10 mouse cellular contexts compared by ENCODE assay signal in the genomic region with DNA sequence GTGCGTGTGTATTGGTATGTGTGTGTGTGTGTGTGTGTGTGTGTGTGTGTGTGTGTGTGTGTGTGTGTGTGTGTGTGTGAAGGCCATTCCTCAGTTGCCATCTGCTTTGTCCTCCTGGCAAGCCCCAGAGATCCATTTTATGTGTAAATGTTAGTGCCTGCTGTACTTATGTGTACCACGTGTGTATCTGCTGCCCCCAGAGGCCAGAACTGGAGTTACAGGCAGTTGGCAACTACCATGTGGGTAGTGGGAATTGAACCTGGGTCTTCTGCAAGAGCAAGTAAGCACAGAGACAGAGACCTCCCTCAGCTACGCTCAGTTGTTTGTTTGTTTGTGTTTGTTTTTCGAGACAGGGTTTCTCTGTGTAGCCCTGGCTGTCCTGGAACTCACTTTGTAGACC. TPM values are rescaled to one million over a fixed set of nuclear protein-coding genes. Genes with fewer than 3 reads are reported as not detected.
A peak's percentile ranks its signal among the peaks of the same experiment; 100 is the strongest.
DNase-seq lines count a peak whose midpoint lies in the region; ATAC-seq and TF ChIP-seq lines count a peak whose summit lies in the region.
"Had no signal": no experiment of that assay in that cellular context is flagged by ENCODE, and none has a peak within 500 bp of the region (broad histone marks: within the 10 kb centered on the region; RNA-seq: fewer than 3 reads in every experiment).

No protein-coding gene starts in this region.

- peak; percentile 46 for DNase-seq in gastrocnemius, adult 18-20 months (ENCODE audit: low spot score)
- DNase-seq in gastrocnemius, postnatal 25 days: no peak
- DNase-seq in B cell, adult 2 months: peak; percentile 71 to 73
- peak; percentile 43 for DNase-seq in layer of hippocampus, adult 9-11 months
- peak; percentile 76 for DNase-seq in thymus, adult 2 months

- peak; percentile 72 for ATAC-seq in erythroblast, adult 5-6 weeks (replicated peaks; ENCODE audit: low FRiP score, poor library complexity, severe bottlenecking)

- H3K4me2 ChIP-seq in myocyte (ENCODE audit: low read depth): no peak overlapping the region
- H3K4me2 ChIP-seq: embryonic facial prominence, embryonic 12.5 days; lung, embryonic 15.5 days had no signal

- H3K79me2 ChIP-seq in myocyte (ENCODE audit: control insufficient read depth, insufficient read depth): no peaks in the 10 kb centered on the region

- no peak overlapping the region for H3ac ChIP-seq in myocyte (ENCODE audit: control insufficient read depth, insufficient read length)

- H3K27ac ChIP-seq in bone marrow, adult 2 months (ENCODE audit: control insufficient read depth, insufficient read depth, low read depth, low read length, poor library complexity): no peak overlapping the region
- no peak overlapping the region for H3K27ac ChIP-seq in thymus, adult 2 months (ENCODE audit: control insufficient read depth, insufficient read depth, low read length)
- H3K27ac ChIP-seq: embryonic facial prominence, embryonic 12.5 days; lung, embryonic 15.5 days had no signal

- no peak overlapping the region for H3K4me3 ChIP-seq in bone marrow, adult 2 months (replicated peaks; ENCODE audit: control insufficient read depth, low read depth, low read length)
- H3K4me3 ChIP-seq in myocyte: no peak overlapping the region
- no peak overlapping the region for H3K4me3 ChIP-seq in thymus, adult 2 months (ENCODE audit: control insufficient read depth, insufficient read depth, low read length)
- H3K4me3 ChIP-seq: embryonic facial prominence, embryonic 12.5 days; lung, embryonic 15.5 days had no signal

- peaks cover 17% of the 10 kb centered on the region for H3K27me3 ChIP-seq in myocyte (ENCODE audit: control insufficient read depth, insufficient read depth, insufficient read length)
- no peaks in the 10 kb centered on the region for H3K27me3 ChIP-seq in thymus, adult 2 months (ENCODE audit: control insufficient read depth, insufficient read depth, low read length)
- H3K27me3 ChIP-seq: embryonic facial prominence, embryonic 12.5 days; lung, embryonic 15.5 days had no signal

- 54% methylated on average over 4 of the region's 4 CpGs for WGBS in bone marrow, adult 2 months
- 67% methylated on average over 4 of the region's 4 CpGs for WGBS in thymus, adult 2 months

- H3K36me3 ChIP-seq in myocyte (ENCODE audit: control insufficient read depth, insufficient read depth): no peaks in the 10 kb centered on the region
- no peaks in the 10 kb centered on the region for H3K36me3 ChIP-seq in thymus, adult 2 months (ENCODE audit: control insufficient read depth, insufficient read depth, low read length)
- H3K36me3 ChIP-seq: embryonic facial prominence, embryonic 12.5 days; lung, embryonic 15.5 days had no signal

- peak; percentile 73 for TF ChIP-seq CTCF in bone marrow, adult 2 months (IDR thresholded peaks at IDR 0.05; ENCODE audit: control insufficient read depth, insufficient read depth, low read length)
- no peak for TF ChIP-seq CTCF in thymus, adult 2 months (IDR thresholded peaks at IDR 0.05; ENCODE audit: borderline replicate concordance, control insufficient read depth, extremely low read depth, insufficient read depth, low read length, poor library complexity)

- peaks cover 2% of the 10 kb centered on the region for H3K4me1 ChIP-seq in bone marrow, adult 2 months (ENCODE audit: control insufficient read depth, insufficient read depth, low read length)
- H3K4me1 ChIP-seq in thymus, adult 2 months (replicated peaks; ENCODE audit: control insufficient read depth, insufficient read depth, low read length): no peaks in the 10 kb centered on the region

- TF ChIP-seq POLR2A in bone marrow, adult 2 months (IDR thresholded peaks at IDR 0.05; ENCODE audit: borderline replicate concordance, control insufficient read depth, low read depth, low read length): no peak
- no peak for TF ChIP-seq POLR2A in myocyte (IDR thresholded peaks at IDR 0.05; ENCODE audit: insufficient read length, low read depth)
- no peak for TF ChIP-seq POLR2A in thymus, adult 2 months (IDR thresholded peaks at IDR 0.05; ENCODE audit: control insufficient read depth, extremely low read depth, insufficient read depth, low read length, poor library complexity)

TF ChIP-seq in myocyte, 11 proteins besides CTCF, POLR2A, EP300 and RAD21:
- TF ChIP-seq USF1 (IDR thresholded peaks at IDR 0.05; ENCODE audit: low read depth) (peak; percentile 66), SRF (IDR thresholded peaks at IDR 0.05; ENCODE audit: control insufficient read depth, insufficient read length, low read depth) (no peak)

RNA-seq across cellular contexts. Expression of a gene that starts 31.2 kb away (rescaled TPM):
- 10 to 100 TPM in 1 of 2 experiments, 1 to 10 TPM in 1; 8.2 to 14.4 TPM for total RNA-seq in gastrocnemius, adult 18-20 months (2021)
- total RNA-seq in gastrocnemius, postnatal 25 days (2021): 10 to 100 TPM; 13.4 to 15.8 TPM
- 3.1 and 4.5 TPM in 2 replicates for polyA plus RNA-seq in bone marrow, adult 2 months (2011; ENCODE audit: insufficient read depth, insufficient read length, low replicate concordance, missing spikeins)
- total RNA-seq in erythroblast, adult 5-6 weeks (2015; ENCODE audit: low replicate concordance): not detected in 2 replicates
- not detected in 2 replicates for total RNA-seq in erythroblast, adult 5-6 weeks (2017; ENCODE audit: low replicate concordance)
- 17.8 TPM for polyA plus RNA-seq in myocyte (2012; fragmentation: generic; extraction: Trizol)
- 9.2 and 10.4 TPM in 2 replicates for polyA plus RNA-seq in thymus, adult 2 months (2012; rRNA removed)

RNA-seq across cellular contexts. Expression of a gene that starts 47.8 kb away (rescaled TPM):
- 1 to 10 TPM; 2.0 to 2.2 TPM for total RNA-seq in gastrocnemius, adult 18-20 months (2021)
- 1 to 10 TPM; 2.3 to 3.1 TPM for total RNA-seq in gastrocnemius, postnatal 25 days (2021)
- polyA plus RNA-seq in bone marrow, adult 2 months (2011; ENCODE audit: insufficient read depth, insufficient read length, low replicate concordance, missing spikeins): 10.9 and 14.4 TPM in 2 replicates
- 1.9 TPM in 2 replicates for total RNA-seq in erythroblast, adult 5-6 weeks (2015; ENCODE audit: low replicate concordance)
- total RNA-seq in erythroblast, adult 5-6 weeks (2017; ENCODE audit: low replicate concordance): 0.43 and 0.98 TPM in 2 replicates
- 7.9 TPM for polyA plus RNA-seq in myocyte (2012; fragmentation: generic; extraction: Trizol)
- 37.4 and 39.2 TPM in 2 replicates for polyA plus RNA-seq in thymus, adult 2 months (2012; rRNA removed)

Comparison
In these comparisons a context has a peak if more than half of its experiments do, and no peak if none do; other contexts are left out.
1. RNA of a gene that starts 31.2 kb away (total RNA-seq): 13.4 to 15.8 TPM in gastrocnemius, postnatal 25 days and 8.2 to 14.4 TPM in gastrocnemius, adult 18-20 months; not detected in erythroblast, adult 5-6 weeks; every median in the first group is over 4 times any median in the second.